Mouse (Mus musculus): ENCODE results near the gene Tubgcp5. TPM values are rescaled to one million over a fixed set of nuclear protein-coding genes. Genes with fewer than 3 reads are reported as not detected.

The Tubgcp5 gene
- polyA plus RNA-seq, 2 experiments = 4.1 to 7.2 TPM

DNA sequence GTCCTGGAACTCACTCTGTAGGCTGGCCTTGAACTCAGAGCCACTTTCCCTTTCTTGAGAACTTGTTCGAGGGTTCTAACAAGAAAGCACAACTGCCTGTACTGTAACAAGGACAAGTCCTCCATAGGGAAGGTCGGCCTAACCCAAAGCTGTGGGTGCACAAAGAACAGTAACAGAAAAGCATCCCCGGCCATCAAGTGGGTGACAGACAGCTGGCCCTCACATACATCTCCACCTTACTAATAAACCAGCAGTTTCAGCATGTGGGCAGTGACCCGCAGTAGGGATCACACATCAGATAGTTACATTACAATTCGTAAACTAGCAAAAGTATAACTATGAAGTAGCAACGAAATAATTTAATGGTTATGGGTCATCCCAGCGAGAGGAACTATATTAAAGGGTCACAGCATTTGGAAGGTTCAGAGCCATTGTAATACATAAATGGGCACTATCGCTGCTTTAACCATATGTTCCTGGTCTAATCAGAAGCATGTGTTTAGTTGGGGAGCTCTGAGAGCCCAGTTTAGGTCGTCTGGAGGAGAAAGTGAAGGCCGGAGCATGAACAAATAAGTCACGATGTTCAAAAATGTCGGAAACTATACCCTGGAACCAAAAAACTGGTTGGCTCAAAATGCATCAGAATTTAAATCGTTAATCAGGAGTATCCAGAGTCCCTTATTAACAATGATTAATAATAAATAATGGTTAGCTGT, 560 bp upstream of the Tubgcp5 start:
- no peaks in the 10 kb centered on the region for H3K9me3 ChIP-seq (ENCODE audit: control insufficient read depth, low read length)
- peak overlapping the region; percentile 92 for H3K9ac ChIP-seq (replicated peaks)
- H3K36me3 ChIP-seq (replicated peaks; ENCODE audit: control insufficient read depth, insufficient read depth, low read depth) = peaks cover 7% of the 10 kb centered on the region
- no peak for ATAC-seq (ENCODE audit: insufficient read depth)
- peak overlapping the region; percentile 83 to 86 for H3K4me3 ChIP-seq (ENCODE audit: insufficient read depth in 1 of 2, low read depth in 2 of 2, low read length in 2 of 2)
- no peaks in the 10 kb centered on the region for H3K27me3 ChIP-seq (ENCODE audit: control insufficient read depth, insufficient read depth, low read length)
- peak overlapping the region; percentile 87 for H3K4me2 ChIP-seq (ENCODE audit: low read depth)
- DNase-seq (ENCODE audit: low read depth in 3 of 3, low spot score in 3 of 3) = no peak
- TF ChIP-seq CTCF (IDR thresholded peaks at IDR 0.05; ENCODE audit: low read depth) (no peak), EP300 (IDR thresholded peaks at IDR 0.05; ENCODE audit: low read depth) (no peak)
- H3K4me1 ChIP-seq (replicated peaks; ENCODE audit: control insufficient read depth in 2 of 2, insufficient read depth in 2 of 2, low read length in 1 of 2) = peaks cover 6 to 11% of the 10 kb centered on the region in 2 experiments
- 40% methylated on average over 13 of the region's 13 CpGs for WGBS (ENCODE audit: insufficient replicate concordance)
- no peak overlapping the region for H3K27ac ChIP-seq

- H3K27me3 ChIP-seq (ENCODE audit: control insufficient read depth, insufficient read depth, low read length) = no peaks in the 10 kb centered on the region
- no peak for DNase-seq (ENCODE audit: low read depth in 3 of 3, low spot score in 3 of 3)
- H3K4me1 ChIP-seq (replicated peaks; ENCODE audit: control insufficient read depth in 2 of 2, insufficient read depth in 2 of 2, low read length in 1 of 2) = peaks cover 2 to 4% of the 10 kb centered on the region in 2 experiments
- no peak overlapping the region for H3K9ac ChIP-seq (replicated peaks)
- 77% methylated on average over 3 of the region's 3 CpGs for WGBS (ENCODE audit: insufficient replicate concordance)
- H3K9me3 ChIP-seq (ENCODE audit: control insufficient read depth, low read length) = no peaks in the 10 kb centered on the region
- no peak overlapping the region for H3K4me2 ChIP-seq (ENCODE audit: low read depth)
- H3K27ac ChIP-seq = no peak overlapping the region
- peaks cover 24% of the 10 kb centered on the region for H3K36me3 ChIP-seq (replicated peaks; ENCODE audit: control insufficient read depth, insufficient read depth, low read depth)
- no peak overlapping the region for H3K4me3 ChIP-seq (ENCODE audit: insufficient read depth in 1 of 2, low read depth in 2 of 2, low read length in 2 of 2)
- ATAC-seq (ENCODE audit: insufficient read depth) = no peak
- TF ChIP-seq CTCF (IDR thresholded peaks at IDR 0.05; ENCODE audit: low read depth) (no peak), EP300 (IDR thresholded peaks at IDR 0.05; ENCODE audit: low read depth) (no peak)
These were observed 6.0 kb downstream of the Tubgcp5 start for GRCm38 (mm10) chr7:55799981-55800380.

DNA sequence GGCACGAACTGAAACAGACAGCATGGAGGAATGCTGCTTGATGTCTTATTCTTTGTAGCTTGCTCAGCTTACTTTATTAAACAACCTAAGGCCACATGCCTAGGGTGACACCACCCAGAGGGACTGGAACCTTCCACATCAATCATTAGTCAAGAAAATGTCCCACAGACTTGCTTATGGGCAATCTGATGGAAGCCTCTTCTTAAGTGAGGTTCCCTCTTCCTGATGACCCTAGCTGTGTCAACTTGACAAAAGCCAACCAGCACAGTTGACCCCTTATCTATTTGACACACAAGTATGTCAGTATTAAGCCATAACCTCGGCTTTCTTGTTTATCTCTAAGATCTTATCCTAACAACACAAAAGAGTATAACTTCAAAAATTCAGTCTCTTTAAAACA, 16.0 kb downstream of the Tubgcp5 start:
- DNase-seq (ENCODE audit: low read depth in 3 of 3, low spot score in 3 of 3) (no peak), ATAC-seq (ENCODE audit: insufficient read depth) (no peak)
- no peaks in the 10 kb centered on the region for H3K9me3 ChIP-seq (ENCODE audit: control insufficient read depth, low read length)
- no peaks in the 10 kb centered on the region for H3K27me3 ChIP-seq (ENCODE audit: control insufficient read depth, insufficient read depth, low read length)
- no peak overlapping the region for H3K4me2 ChIP-seq (ENCODE audit: low read depth)
- no peak overlapping the region for H3K4me3 ChIP-seq (ENCODE audit: insufficient read depth in 1 of 2, low read depth in 2 of 2, low read length in 2 of 2)
- peaks cover 16% of the 10 kb centered on the region for H3K36me3 ChIP-seq (replicated peaks; ENCODE audit: control insufficient read depth, insufficient read depth, low read depth)
- 47% methylated on average over 2 of the region's 2 CpGs for WGBS (ENCODE audit: insufficient replicate concordance)
- H3K27ac ChIP-seq = no peak overlapping the region
- H3K4me1 ChIP-seq (replicated peaks; ENCODE audit: control insufficient read depth in 2 of 2, insufficient read depth in 2 of 2, low read length in 1 of 2) = no peaks in the 10 kb centered on the region
- no peak overlapping the region for H3K9ac ChIP-seq (replicated peaks)
- TF ChIP-seq CTCF (IDR thresholded peaks at IDR 0.05; ENCODE audit: low read depth) = no peak
- TF ChIP-seq EP300 (IDR thresholded peaks at IDR 0.05; ENCODE audit: low read depth) = no peak

- Histone ChIP-seq H3K4me2 (ENCODE audit: low read depth) (no peak overlapping the region), H3K4me3 (ENCODE audit: insufficient read depth in 1 of 2, low read depth in 2 of 2, low read length in 2 of 2) (no peak overlapping the region), H3K27ac (no peak overlapping the region), H3K9ac (replicated peaks) (no peak overlapping the region), H3K36me3 (replicated peaks; ENCODE audit: control insufficient read depth, insufficient read depth, low read depth) (peaks cover 6% of the 10 kb centered on the region), H3K27me3 (ENCODE audit: control insufficient read depth, insufficient read depth, low read length) (no peaks in the 10 kb centered on the region), H3K4me1 (replicated peaks; ENCODE audit: control insufficient read depth in 2 of 2, insufficient read depth in 2 of 2, low read length in 1 of 2) (no peaks in the 10 kb centered on the region), H3K9me3 (ENCODE audit: control insufficient read depth, low read length) (no peaks in the 10 kb centered on the region)
- WGBS (ENCODE audit: insufficient replicate concordance) = 72% methylated on average over 5 of the region's 5 CpGs
- DNase-seq (ENCODE audit: low read depth in 3 of 3, low spot score in 3 of 3) (no peak), ATAC-seq (ENCODE audit: insufficient read depth) (no peak)
- no peak for TF ChIP-seq EP300 (IDR thresholded peaks at IDR 0.05; ENCODE audit: low read depth)
- no peak for TF ChIP-seq CTCF (IDR thresholded peaks at IDR 0.05; ENCODE audit: low read depth)
These were observed 30.5 kb downstream of the Tubgcp5 start for GRCm38 (mm10) chr7:55824468-55824867.

DNA sequence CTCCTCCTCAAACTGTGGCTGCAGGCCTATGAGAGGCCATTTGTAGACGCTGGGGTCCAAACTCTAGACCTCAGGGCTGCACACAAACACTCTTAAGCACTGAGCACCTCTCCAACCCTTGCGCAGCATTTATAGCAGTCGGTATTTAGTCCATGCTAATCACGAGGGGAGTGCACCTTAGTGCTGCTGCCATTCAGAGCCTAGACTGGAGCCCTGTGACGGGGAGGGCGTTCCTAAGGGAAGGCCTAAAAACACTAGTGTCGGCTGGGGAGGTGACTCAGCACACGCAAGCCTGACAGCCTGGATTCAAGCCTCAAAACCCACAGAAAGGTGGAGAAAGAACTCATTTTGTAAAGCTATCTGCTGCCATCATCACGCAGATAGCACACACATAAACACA, 33.6 kb downstream of the Tubgcp5 start:
- H3K9ac ChIP-seq (replicated peaks) = no peak overlapping the region
- H3K4me3 ChIP-seq (ENCODE audit: insufficient read depth in 1 of 2, low read depth in 2 of 2, low read length in 2 of 2) = no peak overlapping the region
- no peaks in the 10 kb centered on the region for H3K27me3 ChIP-seq (ENCODE audit: control insufficient read depth, insufficient read depth, low read length)
- no peak overlapping the region for H3K4me2 ChIP-seq (ENCODE audit: low read depth)
- no peak for ATAC-seq (ENCODE audit: insufficient read depth)
- peaks cover 3% of the 10 kb centered on the region; the same call in 1 of the 2 replicates for H3K36me3 ChIP-seq (replicated peaks; ENCODE audit: control insufficient read depth, insufficient read depth, low read depth)
- no peaks in the 10 kb centered on the region for H3K4me1 ChIP-seq (replicated peaks; ENCODE audit: control insufficient read depth in 2 of 2, insufficient read depth in 2 of 2, low read length in 1 of 2)
- no peak for DNase-seq (ENCODE audit: low read depth in 3 of 3, low spot score in 3 of 3)
- no peak overlapping the region for H3K27ac ChIP-seq
- 70% methylated on average over 9 of the region's 9 CpGs for WGBS (ENCODE audit: insufficient replicate concordance)
- TF ChIP-seq EP300 (IDR thresholded peaks at IDR 0.05; ENCODE audit: low read depth) = no peak
- no peak for TF ChIP-seq CTCF (IDR thresholded peaks at IDR 0.05; ENCODE audit: low read depth)
- no peaks in the 10 kb centered on the region for H3K9me3 ChIP-seq (ENCODE audit: control insufficient read depth, low read length)
